Mouse (Mus musculus) cerebellum, adult 2 months (tissue): Measurements from ENCODE around the gene Ugt1a6a. TPM values are rescaled to one million over a fixed set of nuclear protein-coding genes. Genes with fewer than 3 reads are reported as not detected.

Experiments
- DNase-seq, 2 experiments: peaks; one replicate each; pipeline ENCODE4 v3.0.0; 2021
- H3K27ac ChIP-seq: fragments of 200-500 bp; 2 replicates; pipeline ENCODE4 v1.5.1; 2012; ENCODE audit warnings: low read length, control low read depth, inconsistent platforms; ENCODE audit not compliant: insufficient read depth
- H3K27me3 ChIP-seq: fragments of 200-500 bp; 2 replicates; pipeline ENCODE4 v1.6.1; 2012; ENCODE audit warnings: inconsistent platforms, mild to moderate bottlenecking, low read length, moderate library complexity; ENCODE audit not compliant: control insufficient read depth, insufficient read depth
- H3K4me1 ChIP-seq: fragments of 200-500 bp; 2 replicates; pipeline ENCODE4 v1.6.1; 2011; ENCODE audit warnings: low read length; ENCODE audit not compliant: control insufficient read depth, insufficient read depth
- H3K4me3 ChIP-seq: fragments of 200-500 bp; replicated peaks from 2 replicates; pipeline ENCODE3; 2011; ENCODE audit warnings: mild to moderate bottlenecking, low read depth, low read length, control low read depth; ENCODE audit not compliant: insufficient read depth
- CTCF ChIP-seq: fragments of 200-500 bp; IDR thresholded peaks from 2 replicates; pipeline ENCODE4 v1.5.1; 2011; ENCODE audit warnings: low read depth, mild to moderate bottlenecking, control low read depth, low read length, moderate library complexity, borderline replicate concordance; ENCODE audit not compliant: insufficient read depth
- POLR2A ChIP-seq: fragments of 200-500 bp; IDR thresholded peaks from 2 replicates; pipeline ENCODE4 v1.6.1; 2011; ENCODE audit warnings: low read length, control low read depth, borderline replicate concordance; ENCODE audit not compliant: insufficient read depth
- WGBS: fragments of 180-500 bp; shearing (Covaris S2); methylation state at CpG from one replicate; pipeline ENCODE4 v1.1.7; 2018; 5-methylcytosine and 5-hydroxymethylcytosine counted together
- polyA plus RNA-seq: library from polyadenylated mRNA; depleted of rRNA; stranded (reverse); fragments of >200 nt; gene quantifications from 2 replicates; pipeline ENCODE4 v1.2.3, GENCODE M21; 2012

Ugt1a6a gene
- polyA plus RNA-seq, 1 experiment: 0.44 TPM

- no peak for DNase-seq
- H3K27me3 ChIP-seq: no peaks in the 10 kb centered on the region
- TF ChIP-seq CTCF: no peak
- no peak for TF ChIP-seq POLR2A
- WGBS: 58% methylated on average over 6 of the region's 6 CpGs
- H3K27ac ChIP-seq: no peak overlapping the region
- H3K4me3 ChIP-seq: no peak overlapping the region
- peaks cover 30% of the 10 kb centered on the region for H3K4me1 ChIP-seq
These were observed 123.8 kb downstream of the Ugt1a6a start for GRCm38 (mm10) chr1:88258361-88258760.

- DNase-seq: no peak
- no peaks in the 10 kb centered on the region for H3K27me3 ChIP-seq
- WGBS: 53% methylated on average over 8 of the region's 8 CpGs
- H3K27ac ChIP-seq: no peak overlapping the region
- peaks cover 30% of the 10 kb centered on the region for H3K4me1 ChIP-seq
- TF ChIP-seq CTCF (no peak), POLR2A (no peak)
- H3K4me3 ChIP-seq: no peak overlapping the region
These were observed 124.5 kb downstream of the Ugt1a6a start for GRCm38 (mm10) chr1:88258881-88259642.

GRCm38 (mm10) chr1:88259643-88260024, 125.0 kb downstream of the Ugt1a6a start:
- Histone ChIP-seq H3K4me3 (no peak overlapping the region), H3K27me3 (no peaks in the 10 kb centered on the region), H3K4me1 (peaks cover 30% of the 10 kb centered on the region), H3K27ac (no peak overlapping the region)
- 78% methylated on average over 4 of the region's 4 CpGs for WGBS
- TF ChIP-seq POLR2A: no peak
- TF ChIP-seq CTCF: no peak
- no peak for DNase-seq

GRCm38 (mm10) chr1:88260114-88260513, 125.5 kb downstream of the Ugt1a6a start:
- H3K4me1 ChIP-seq: peaks cover 26% of the 10 kb centered on the region
- no peak overlapping the region for H3K4me3 ChIP-seq
- TF ChIP-seq POLR2A: no peak
- no peak for TF ChIP-seq CTCF
- WGBS: 72% methylated on average over 6 of the region's 6 CpGs
- DNase-seq: no peak
- no peaks in the 10 kb centered on the region for H3K27me3 ChIP-seq
- H3K27ac ChIP-seq: no peak overlapping the region

GRCm38 (mm10) chr1:88260604-88261377, 126.2 kb downstream of the Ugt1a6a start:
- H3K4me3 ChIP-seq: no peak overlapping the region
- H3K4me1 ChIP-seq: peaks cover 19% of the 10 kb centered on the region
- H3K27ac ChIP-seq: no peak overlapping the region
- WGBS: 63% methylated on average over 10 of the region's 10 CpGs
- no peak for TF ChIP-seq POLR2A
- TF ChIP-seq CTCF: no peak
- H3K27me3 ChIP-seq: no peaks in the 10 kb centered on the region
- no peak for DNase-seq

- Histone ChIP-seq H3K27me3 (no peaks in the 10 kb centered on the region), H3K27ac (no peak overlapping the region), H3K4me1 (peaks cover 12% of the 10 kb centered on the region), H3K4me3 (no peak overlapping the region)
- no peak for DNase-seq
- 88% methylated on average over 7 of the region's 7 CpGs for WGBS
- TF ChIP-seq POLR2A: no peak
- TF ChIP-seq CTCF: no peak
These were observed 127.1 kb downstream of the Ugt1a6a start for GRCm38 (mm10) chr1:88261706-88262105.

GRCm38 (mm10) chr1:88262255-88262654, 127.6 kb downstream of the Ugt1a6a start:
- no peak for DNase-seq
- H3K4me3 ChIP-seq: no peak overlapping the region
- TF ChIP-seq POLR2A: no peak
- TF ChIP-seq CTCF: no peak
- peaks cover 12% of the 10 kb centered on the region for H3K4me1 ChIP-seq
- H3K27ac ChIP-seq: no peak overlapping the region
- 86% methylated on average over 4 of the region's 4 CpGs for WGBS
- H3K27me3 ChIP-seq: no peaks in the 10 kb centered on the region

GRCm38 (mm10) chr1:88262961-88263360, 128.4 kb downstream of the Ugt1a6a start:
- WGBS: 78% methylated on average over 6 of the region's 6 CpGs

More at GRCm38 (mm10) chr1:88262961-88263360, 128.4 kb downstream of the Ugt1a6a start:
- Histone ChIP-seq H3K4me3 (no peak overlapping the region), H3K27me3 (no peaks in the 10 kb centered on the region), H3K27ac (no peak overlapping the region), H3K4me1 (peaks cover 12% of the 10 kb centered on the region)
- no peak for TF ChIP-seq POLR2A
- TF ChIP-seq CTCF: no peak
- no peak for DNase-seq
